Mouse (Mus musculus) MEL (cell line): ENCODE data around the gene Mafk.

Source experiments
- CHD1 ChIP-seq: IDR thresholded peaks from 2 replicates; pipeline ENCODE4 v1.6.1; 2012; ENCODE audit warnings: low read depth, mild to moderate bottlenecking, inconsistent platforms, low read length, improper control_type of control experiment
- CHD2 ChIP-seq: IDR thresholded peaks from 2 replicates; pipeline ENCODE4 v1.6.1; 2011; ENCODE audit warnings: low read length, improper control_type of control experiment
- CTCF ChIP-seq, 3 experiments: IDR thresholded peaks in 2 of 3; conservative IDR thresholded peaks in 1 of 3; 2 replicates each; pipeline ENCODE4 v1.5.1; 2011 to 2012; ENCODE audit warnings: low read length in 3 of 3, low read depth in 2 of 3, mild to moderate bottlenecking in 2 of 3, improper control_type of control experiment in 1 of 3, inconsistent platforms in 1 of 3, mixed read lengths in 1 of 3, moderate library complexity in 1 of 3; ENCODE audit not compliant: control insufficient read depth in 1 of 3, insufficient read depth in 1 of 3, poor library complexity in 1 of 3, severe bottlenecking in 1 of 3
- EP300 ChIP-seq, 2 experiments: IDR thresholded peaks; 2 replicates each; pipeline ENCODE4 v1.6.1; 2011; ENCODE audit warnings: improper control_type of control experiment in 2 of 2, low read length in 2 of 2, low read depth in 1 of 2, mild to moderate bottlenecking in 1 of 2
- ETS1 ChIP-seq: IDR thresholded peaks from 2 replicates; pipeline ENCODE4 v1.6.1; 2012; ENCODE audit warnings: low read depth, mild to moderate bottlenecking, inconsistent platforms, low read length, improper control_type of control experiment, moderate library complexity
- HCFC1 ChIP-seq: IDR thresholded peaks from 2 replicates; pipeline ENCODE4 v1.6.1; 2012; ENCODE audit warnings: low read depth, mild to moderate bottlenecking, inconsistent platforms, low read length, improper control_type of control experiment, moderate library complexity
- MAX ChIP-seq: IDR thresholded peaks from 2 replicates; pipeline ENCODE4 v1.6.1; 2011; ENCODE audit warnings: low read length, improper control_type of control experiment
- MYC ChIP-seq: IDR thresholded peaks from 2 replicates; pipeline ENCODE4 v1.6.1; 2011; ENCODE audit warnings: low read depth, mild to moderate bottlenecking, low read length, improper control_type of control experiment, moderate library complexity
- POLR2A ChIP-seq, 2 experiments: IDR thresholded peaks; 2 replicates each; pipeline ENCODE4 v1.6.1; 2011 to 2012; ENCODE audit warnings: low read length in 2 of 2, mild to moderate bottlenecking in 2 of 2, control low read depth in 1 of 2, improper control_type of control experiment in 1 of 2, low read depth in 1 of 2, moderate library complexity in 1 of 2; ENCODE audit not compliant: control insufficient read depth in 1 of 2, insufficient read depth in 1 of 2, poor library complexity in 1 of 2
- POLR2AphosphoS2 ChIP-seq: IDR thresholded peaks from 2 replicates; pipeline ENCODE4 v1.6.1; 2011; ENCODE audit warnings: low read length, improper control_type of control experiment

DNA sequence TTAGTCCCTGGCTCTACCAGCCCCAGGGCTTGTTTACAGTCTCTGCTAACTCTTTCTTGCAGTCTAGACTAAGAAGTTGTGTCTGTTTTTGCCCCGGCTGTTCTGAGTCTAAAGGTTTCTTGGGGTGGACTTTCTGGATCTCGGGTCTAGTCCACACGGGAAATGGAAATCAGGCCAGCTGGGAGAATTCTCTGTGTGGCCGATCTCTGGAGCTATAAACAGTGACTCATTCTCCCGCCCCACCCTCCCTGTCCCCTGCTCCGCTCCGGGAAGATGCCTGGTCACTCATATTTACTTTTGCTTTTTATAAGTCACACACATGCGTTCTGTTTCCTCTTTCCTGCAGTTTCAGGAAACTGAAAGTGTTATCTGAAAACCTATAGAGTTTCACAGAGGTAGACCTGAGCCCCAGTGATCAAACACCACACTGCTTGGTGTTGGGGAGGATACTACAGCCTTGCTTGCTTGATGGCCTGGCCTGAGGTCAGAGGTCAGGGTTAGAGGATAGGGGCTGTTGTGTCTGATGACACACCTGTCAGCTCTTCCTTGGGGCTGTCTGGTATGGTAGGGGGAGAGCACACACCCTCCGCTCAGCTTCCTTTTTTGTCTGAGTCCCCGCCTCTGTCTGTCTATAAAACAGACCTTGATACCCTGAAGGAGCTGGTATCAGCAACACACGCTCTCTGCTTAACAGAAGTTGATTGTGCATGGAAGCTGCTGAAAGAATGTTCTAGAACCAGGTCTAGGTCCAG is 2.2 kb downstream of the Mafk start:
- TF ChIP-seq CHD1, result 0 out of 2 replicates have a peak, but pooled peaks have one; percentile 46
- TF ChIP-seq ETS1, result peak; percentile 58
- peak; percentile 3 to 55; a peak in 3 of 4 replicates for TF ChIP-seq EP300 (IDR thresholded peaks at IDR 0.05; ENCODE audit: low read depth in 1 of 2, low read length in 2 of 2)
- TF ChIP-seq POLR2A (IDR thresholded peaks at IDR 0.05; ENCODE audit: control insufficient read depth in 1 of 2, insufficient read depth in 1 of 2, low read depth in 1 of 2, low read length in 2 of 2, poor library complexity in 1 of 2), result 0 out of 4 replicates have a peak, but pooled peaks of 1 of the 2 experiments have one; percentile 25
- TF ChIP-seq MYC, result peak; percentile 59; the same call in 1 of the 2 replicates
- TF ChIP-seq CHD2, result no peak
- TF ChIP-seq HCFC1, result peak; percentile 45; the same call in 1 of the 2 replicates
- TF ChIP-seq CTCF (IDR thresholded peaks at IDR 0.05 in 2 of 3, conservative IDR thresholded peaks at IDR 0.05 in 1 of 3; ENCODE audit: control insufficient read depth in 1 of 3, insufficient read depth in 1 of 3, low read depth in 2 of 3, low read length in 3 of 3, poor library complexity in 1 of 3, severe bottlenecking in 1 of 3), result no peak
- TF ChIP-seq POLR2AphosphoS2, result no peak
- TF ChIP-seq MAX, result peak; percentile 62
